Mouse (Mus musculus): ENCODE results near the gene Strada. TPM values are rescaled to one million over a fixed set of nuclear protein-coding genes. Genes with fewer than 3 reads are reported as not detected.
"Not testable (repeated sequence)": the region's sequence is repeated elsewhere in the genome, so short reads cannot be mapped to it uniquely, and the experiment has no call there.

Strada gene
- total RNA-seq (2014; rRNA removed) (26.9 and 31.2 TPM in 2 replicates), polyA plus RNA-seq (2015; fragmentation: Nextera tagmentation; extraction: Ambion mirVana) (21.2 and 22.7 TPM in 2 replicates)

- Histone ChIP-seq H3K4me3 (ENCODE audit: low read depth, low read length) (no peak within 1 kb of the TSS), H3K4me2 (ENCODE audit: low read depth, low read length, poor library complexity, severe bottlenecking) (no peak within 1 kb of the TSS), H3K27ac (ENCODE audit: low read depth, low read length) (no peak within 1 kb of the TSS), H3K27me3 (ENCODE audit: insufficient read depth, low read length) (no peaks in the 10 kb centered on the region), H3K9ac (replicated peaks; ENCODE audit: low read length, poor library complexity, severe bottlenecking) (no peak within 1 kb of the TSS), H3K9me3 (ENCODE audit: low read length) (no peaks in the 10 kb centered on the region), H3K4me1 (ENCODE audit: insufficient read depth, low read length) (no peaks in the 10 kb centered on the region), H3K36me3 (ENCODE audit: insufficient read depth, low read length) (peaks cover 55% of the 10 kb centered on the region)
- no peak for ATAC-seq (ENCODE audit: low FRiP score)
- 91% methylated on average over 5 of the region's 5 CpGs for WGBS
- TF ChIP-seq CTCF (IDR thresholded peaks at IDR 0.05), result no peak
- DNase-seq (ENCODE audit: low spot score), result no peak
These were observed at the start of gene Strada for GRCm38 (mm10) chr11:106202123-106202465. Gene Strada, minus strand, starts transcription at chr11:106202168.

GRCm38 (mm10) chr11:106249326-106249725 is 47.4 kb upstream of the Strada start:
- no peaks in the 10 kb centered on the region for H3K4me1 ChIP-seq (ENCODE audit: insufficient read depth, low read length)
- WGBS, result 91% methylated on average over 7 of the region's 7 CpGs
- no peak for ATAC-seq (ENCODE audit: low FRiP score)
- H3K4me3 ChIP-seq (ENCODE audit: low read depth, low read length), result no peak overlapping the region
- no peak for TF ChIP-seq CTCF (IDR thresholded peaks at IDR 0.05)
- no peaks in the 10 kb centered on the region for H3K9me3 ChIP-seq (ENCODE audit: low read length)
- DNase-seq (ENCODE audit: low spot score), result no peak
- no peak overlapping the region for H3K9ac ChIP-seq (replicated peaks; ENCODE audit: low read length, poor library complexity, severe bottlenecking)
- H3K4me2 ChIP-seq (ENCODE audit: low read depth, low read length, poor library complexity, severe bottlenecking), result no peak overlapping the region
- H3K36me3 ChIP-seq (ENCODE audit: insufficient read depth, low read length), result peaks cover 78% of the 10 kb centered on the region
- H3K27me3 ChIP-seq (ENCODE audit: insufficient read depth, low read length), result no peaks in the 10 kb centered on the region
- no peak overlapping the region for H3K27ac ChIP-seq (ENCODE audit: low read depth, low read length)

GRCm38 (mm10) chr11:106246834-106247233 is 44.9 kb upstream of the Strada start:
- H3K36me3 ChIP-seq (ENCODE audit: insufficient read depth, low read length), result peaks cover 85% of the 10 kb centered on the region
- WGBS, result 98% methylated on average over 1 of the region's 1 CpGs
- no peak overlapping the region for H3K27ac ChIP-seq (ENCODE audit: low read depth, low read length)
- no peak for ATAC-seq (ENCODE audit: low FRiP score)
- no peak overlapping the region for H3K4me3 ChIP-seq (ENCODE audit: low read depth, low read length)
- H3K9me3 ChIP-seq (ENCODE audit: low read length), result no peaks in the 10 kb centered on the region
- no peak overlapping the region for H3K9ac ChIP-seq (replicated peaks; ENCODE audit: low read length, poor library complexity, severe bottlenecking)
- peak; percentile 64 for TF ChIP-seq CTCF (IDR thresholded peaks at IDR 0.05)
- DNase-seq (ENCODE audit: low spot score), result no peak
- no peak overlapping the region for H3K4me2 ChIP-seq (ENCODE audit: low read depth, low read length, poor library complexity, severe bottlenecking)
- H3K4me1 ChIP-seq (ENCODE audit: insufficient read depth, low read length), result no peaks in the 10 kb centered on the region
- H3K27me3 ChIP-seq (ENCODE audit: insufficient read depth, low read length), result no peaks in the 10 kb centered on the region

GRCm38 (mm10) chr11:106233978-106234377 is 32.0 kb upstream of the Strada start:
- not testable (repeated sequence) for H3K9me3 ChIP-seq (ENCODE audit: low read length); H3K4me3 ChIP-seq (ENCODE audit: low read depth, low read length); H3K4me2 ChIP-seq (ENCODE audit: low read depth, low read length, poor library complexity, severe bottlenecking); H3K4me1 ChIP-seq (ENCODE audit: insufficient read depth, low read length); H3K9ac ChIP-seq (replicated peaks; ENCODE audit: low read length, poor library complexity, severe bottlenecking); ATAC-seq (ENCODE audit: low FRiP score); DNase-seq (ENCODE audit: low spot score); H3K27ac ChIP-seq (ENCODE audit: low read depth, low read length); H3K27me3 ChIP-seq (ENCODE audit: insufficient read depth, low read length)
- peaks cover 47% of the 10 kb centered on the region for H3K36me3 ChIP-seq (ENCODE audit: insufficient read depth, low read length)
- WGBS, result 84% methylated on average over 8 of the region's 8 CpGs
- TF ChIP-seq CTCF (IDR thresholded peaks at IDR 0.05), result peak; percentile 29; the same call in 1 of the 2 replicates

- no peak for TF ChIP-seq CTCF (IDR thresholded peaks at IDR 0.05)
These were observed 18.6 kb upstream of the Strada start for GRCm38 (mm10) chr11:106220603-106221002.

GRCm38 (mm10) chr11:106216730-106217490 is 14.9 kb upstream of the Strada start, which contains the start of gene Ddx42:
Gene Ddx42, plus strand, starts transcription at chr11:106216926.
- no peak for TF ChIP-seq CTCF (IDR thresholded peaks at IDR 0.05)
- WGBS, result under 1% methylated on average over 67 of the region's 70 CpGs
- Histone ChIP-seq H3K4me2 (ENCODE audit: low read depth, low read length, poor library complexity, severe bottlenecking) (peak within 1 kb of the TSS; percentile 63), H3K4me3 (ENCODE audit: low read depth, low read length) (peak within 1 kb of the TSS; percentile 97), H3K27ac (ENCODE audit: low read depth, low read length) (peak within 1 kb of the TSS; percentile 96), H3K9ac (replicated peaks; ENCODE audit: low read length, poor library complexity, severe bottlenecking) (peak within 1 kb of the TSS; percentile 92), H3K27me3 (ENCODE audit: insufficient read depth, low read length) (no peaks in the 10 kb centered on the region), H3K36me3 (ENCODE audit: insufficient read depth, low read length) (0 out of 2 replicates have a peak, but pooled peaks cover 4% of the 10 kb centered on the region), H3K4me1 (ENCODE audit: insufficient read depth, low read length) (peaks cover 15% of the 10 kb centered on the region; the same call in 1 of the 2 replicates), H3K9me3 (ENCODE audit: low read length) (no peaks in the 10 kb centered on the region)
- ATAC-seq (ENCODE audit: low FRiP score) (peak; percentile 96), DNase-seq (ENCODE audit: low spot score) (peak; percentile 99)

More at GRCm38 (mm10) chr11:106220603-106221002, 18.6 kb upstream of the Strada start:
- DNase-seq (ENCODE audit: low spot score) (no peak), ATAC-seq (ENCODE audit: low FRiP score) (no peak)
- Histone ChIP-seq H3K36me3 (ENCODE audit: insufficient read depth, low read length) (peaks cover 6% of the 10 kb centered on the region; the same call in 1 of the 2 replicates), H3K27me3 (ENCODE audit: insufficient read depth, low read length) (no peaks in the 10 kb centered on the region), H3K9ac (replicated peaks; ENCODE audit: low read length, poor library complexity, severe bottlenecking) (no peak overlapping the region), H3K4me2 (ENCODE audit: low read depth, low read length, poor library complexity, severe bottlenecking) (no peak overlapping the region), H3K4me1 (ENCODE audit: insufficient read depth, low read length) (peaks cover 6% of the 10 kb centered on the region; the same call in 1 of the 2 replicates), H3K9me3 (ENCODE audit: low read length) (no peaks in the 10 kb centered on the region), H3K4me3 (ENCODE audit: low read depth, low read length) (no peak overlapping the region), H3K27ac (ENCODE audit: low read depth, low read length) (no peak overlapping the region)
- WGBS, result 89% methylated on average over 3 of the region's 3 CpGs

Data from midbrain, postnatal 0 days (tissue).